Mouse (Mus musculus): ENCODE data around the gene Trim30b. TPM values are rescaled to one million over a fixed set of nuclear protein-coding genes. Genes with fewer than 3 reads are reported as not detected.

Trim30b gene
- 1.8 TPM for polyA plus RNA-seq (2014; fragmentation: Illumina TruSeq; extraction: RNeasy Lipid Tissue Mini Kit (QIAGEN cat#74804); ENCODE audit: insufficient read depth, low read depth, low replicate concordance)

GRCm38 (mm10) chr7:104369736-104370414, at the start of gene Trim30b:
Gene Trim30b (minus strand): TSS chr7:104369884.

GRCm38 (mm10) chr7:104400698-104401097, 31.0 kb upstream of the Trim30b start, which contains the start of gene Trim30c:
Gene Trim30c (minus strand): TSS chr7:104400837.

GRCm38 (mm10) chr7:104352717-104353599, 16.7 kb downstream of the Trim30b start, which contains the start of gene Trim12c:
Gene Trim12c (minus strand): TSS chr7:104353362.

GRCm38 (mm10) chr7:104329171-104329570, 40.5 kb downstream of the Trim30b start, which contains the start of gene Trim34b:
Gene Trim34b (plus strand): TSS chr7:104329471.

GRCm38 (mm10) chr7:104315369-104316080, 54.2 kb downstream of the Trim30b start, which contains the start of gene Trim12a:
Gene Trim12a (minus strand): TSS chr7:104315466.

Other genes with a start within 250 kb of the Trim30b start
- gene Ubqln5, start 240.1 kb downstream of the Trim30b start, polyA plus RNA-seq (2014; fragmentation: Illumina TruSeq; extraction: RNeasy Lipid Tissue Mini Kit (QIAGEN cat#74804); ENCODE audit: insufficient read depth, low read depth, low replicate concordance), result not detected
- gene Olfr643, start 232.5 kb downstream of the Trim30b start, polyA plus RNA-seq (2014; fragmentation: Illumina TruSeq; extraction: RNeasy Lipid Tissue Mini Kit (QIAGEN cat#74804); ENCODE audit: insufficient read depth, low read depth, low replicate concordance), result not detected
- not detected for gene Ubqln3, start 226.6 kb downstream of the Trim30b start, polyA plus RNA-seq (2014; fragmentation: Illumina TruSeq; extraction: RNeasy Lipid Tissue Mini Kit (QIAGEN cat#74804); ENCODE audit: insufficient read depth, low read depth, low replicate concordance)
- gene Ubqlnl, start 219.3 kb downstream of the Trim30b start, polyA plus RNA-seq (2014; fragmentation: Illumina TruSeq; extraction: RNeasy Lipid Tissue Mini Kit (QIAGEN cat#74804); ENCODE audit: insufficient read depth, low read depth, low replicate concordance), result not detected
- not detected for gene Olfm5, start 205.1 kb downstream of the Trim30b start, polyA plus RNA-seq (2014; fragmentation: Illumina TruSeq; extraction: RNeasy Lipid Tissue Mini Kit (QIAGEN cat#74804); ENCODE audit: insufficient read depth, low read depth, low replicate concordance)
- not detected for gene Olfr648, start 186.5 kb downstream of the Trim30b start, polyA plus RNA-seq (2014; fragmentation: Illumina TruSeq; extraction: RNeasy Lipid Tissue Mini Kit (QIAGEN cat#74804); ENCODE audit: insufficient read depth, low read depth, low replicate concordance)
- gene Olfr649, start 173.9 kb downstream of the Trim30b start, polyA plus RNA-seq (2014; fragmentation: Illumina TruSeq; extraction: RNeasy Lipid Tissue Mini Kit (QIAGEN cat#74804); ENCODE audit: insufficient read depth, low read depth, low replicate concordance), result not detected
- gene Trim6, start 151.1 kb downstream of the Trim30b start, polyA plus RNA-seq (2014; fragmentation: Illumina TruSeq; extraction: RNeasy Lipid Tissue Mini Kit (QIAGEN cat#74804); ENCODE audit: insufficient read depth, low read depth, low replicate concordance), result 0.55 TPM
- gene Trim34a, start 125.4 kb downstream of the Trim30b start, polyA plus RNA-seq (2014; fragmentation: Illumina TruSeq; extraction: RNeasy Lipid Tissue Mini Kit (QIAGEN cat#74804); ENCODE audit: insufficient read depth, low read depth, low replicate concordance), result 16.4 TPM
- 3.5 TPM for gene Trim5, start 81.8 kb downstream of the Trim30b start, polyA plus RNA-seq (2014; fragmentation: Illumina TruSeq; extraction: RNeasy Lipid Tissue Mini Kit (QIAGEN cat#74804); ENCODE audit: insufficient read depth, low read depth, low replicate concordance)
- gene Trim12a, start 54.4 kb downstream of the Trim30b start, polyA plus RNA-seq (2014; fragmentation: Illumina TruSeq; extraction: RNeasy Lipid Tissue Mini Kit (QIAGEN cat#74804); ENCODE audit: insufficient read depth, low read depth, low replicate concordance), result 34.7 TPM
- not detected for gene Trim34b, start 40.4 kb downstream of the Trim30b start, polyA plus RNA-seq (2014; fragmentation: Illumina TruSeq; extraction: RNeasy Lipid Tissue Mini Kit (QIAGEN cat#74804); ENCODE audit: insufficient read depth, low read depth, low replicate concordance)
- gene Trim12c, start 16.5 kb downstream of the Trim30b start, polyA plus RNA-seq (2014; fragmentation: Illumina TruSeq; extraction: RNeasy Lipid Tissue Mini Kit (QIAGEN cat#74804); ENCODE audit: insufficient read depth, low read depth, low replicate concordance), result 12.5 TPM
- gene Trim30c, start 31.0 kb upstream of the Trim30b start, polyA plus RNA-seq (2014; fragmentation: Illumina TruSeq; extraction: RNeasy Lipid Tissue Mini Kit (QIAGEN cat#74804); ENCODE audit: insufficient read depth, low read depth, low replicate concordance), result 0.22 TPM
- 11.2 TPM for gene Trim30a, start 95.3 kb upstream of the Trim30b start, polyA plus RNA-seq (2014; fragmentation: Illumina TruSeq; extraction: RNeasy Lipid Tissue Mini Kit (QIAGEN cat#74804); ENCODE audit: insufficient read depth, low read depth, low replicate concordance)
- 6.3 TPM for gene Trim30d, start 138.0 kb upstream of the Trim30b start, polyA plus RNA-seq (2014; fragmentation: Illumina TruSeq; extraction: RNeasy Lipid Tissue Mini Kit (QIAGEN cat#74804); ENCODE audit: insufficient read depth, low read depth, low replicate concordance)
- not detected for gene Olfr651, start 180.2 kb upstream of the Trim30b start, polyA plus RNA-seq (2014; fragmentation: Illumina TruSeq; extraction: RNeasy Lipid Tissue Mini Kit (QIAGEN cat#74804); ENCODE audit: insufficient read depth, low read depth, low replicate concordance)
- not detected for gene Olfr652, start 191.0 kb upstream of the Trim30b start, polyA plus RNA-seq (2014; fragmentation: Illumina TruSeq; extraction: RNeasy Lipid Tissue Mini Kit (QIAGEN cat#74804); ENCODE audit: insufficient read depth, low read depth, low replicate concordance)
- not detected for gene Olfr653, start 207.4 kb upstream of the Trim30b start, polyA plus RNA-seq (2014; fragmentation: Illumina TruSeq; extraction: RNeasy Lipid Tissue Mini Kit (QIAGEN cat#74804); ENCODE audit: insufficient read depth, low read depth, low replicate concordance)
- not detected for gene Olfr654, start 217.1 kb upstream of the Trim30b start, polyA plus RNA-seq (2014; fragmentation: Illumina TruSeq; extraction: RNeasy Lipid Tissue Mini Kit (QIAGEN cat#74804); ENCODE audit: insufficient read depth, low read depth, low replicate concordance)
- not detected for gene Olfr655, start 231.9 kb upstream of the Trim30b start, polyA plus RNA-seq (2014; fragmentation: Illumina TruSeq; extraction: RNeasy Lipid Tissue Mini Kit (QIAGEN cat#74804); ENCODE audit: insufficient read depth, low read depth, low replicate concordance)
- gene Olfr656, start 244.1 kb upstream of the Trim30b start, polyA plus RNA-seq (2014; fragmentation: Illumina TruSeq; extraction: RNeasy Lipid Tissue Mini Kit (QIAGEN cat#74804); ENCODE audit: insufficient read depth, low read depth, low replicate concordance), result not detected

All from lung, adult 10 weeks (tissue).